Mouse (Mus musculus) stomach, adult 2 months (tissue): ENCODE measurements around the gene Olfr141. TPM values are rescaled to one million over a fixed set of nuclear protein-coding genes. Genes with fewer than 3 reads are reported as not detected.

Experiments
- polyA plus RNA-seq: library from polyadenylated mRNA; depleted of rRNA; stranded (reverse); fragments of >200 nt; gene quantifications from 2 replicates; pipeline ENCODE4 v1.2.3, GENCODE M21; 2012; rRNA removed

Gene Olfr141
- polyA plus RNA-seq, result not detected in 2 replicates

GRCm38 (mm10) chr2:86809918-86810317 lies at the start of gene Olfr141:
TSS of gene Olfr141 (minus strand) at chr2:86810018.

GRCm38 (mm10) chr2:86851596-86851995 lies 41.8 kb upstream of the Olfr141 start, which contains the start of gene Olfr1095:
TSS of gene Olfr1095 (minus strand) at chr2:86851696.

GRCm38 (mm10) chr2:86824363-86824762 lies 14.5 kb upstream of the Olfr141 start, which contains the start of gene Olfr1094:
TSS of gene Olfr1094 (plus strand) at chr2:86824663.

GRCm38 (mm10) chr2:86782179-86782578 lies 27.6 kb downstream of the Olfr141 start, which contains the start of gene Olfr1093:
TSS of gene Olfr1093 (plus strand) at chr2:86782479.

GRCm38 (mm10) chr2:86758893-86759292 lies 50.9 kb downstream of the Olfr141 start, which contains the start of gene Olfr1090:
TSS of gene Olfr1090 (minus strand) at chr2:86758993.

Other genes with a start within 250 kb of the Olfr141 start
- gene Olfr1082, start 211.1 kb downstream of the Olfr141 start, polyA plus RNA-seq, result not detected in 2 replicates
- gene Olfr1084, start 170.3 kb downstream of the Olfr141 start, polyA plus RNA-seq, result not detected in 2 replicates
- gene Olfr1085, start 148.0 kb downstream of the Olfr141 start, polyA plus RNA-seq, result not detected in 2 replicates
- not detected in 2 replicates for gene Olfr1086, start 129.9 kb downstream of the Olfr141 start, polyA plus RNA-seq
- gene Olfr1087, start 111.6 kb downstream of the Olfr141 start, polyA plus RNA-seq, result not detected in 2 replicates
- not detected in 2 replicates for gene Olfr1089, start 76.3 kb downstream of the Olfr141 start, polyA plus RNA-seq
- gene Olfr1090, start 51.0 kb downstream of the Olfr141 start, polyA plus RNA-seq, result not detected in 2 replicates
- gene Olfr1093, start 27.5 kb downstream of the Olfr141 start, polyA plus RNA-seq, result not detected in 2 replicates
- not detected in 2 replicates for gene Olfr1094, start 14.6 kb upstream of the Olfr141 start, polyA plus RNA-seq
- gene Olfr1095, start 41.7 kb upstream of the Olfr141 start, polyA plus RNA-seq, result not detected in 2 replicates
- gene Gm13723, start 64.8 kb upstream of the Olfr141 start, polyA plus RNA-seq, result not detected in 2 replicates
- not detected in 2 replicates for gene Olfr1097, start 82.2 kb upstream of the Olfr141 start, polyA plus RNA-seq
- not detected in 2 replicates for gene Olfr1098, start 114.5 kb upstream of the Olfr141 start, polyA plus RNA-seq
- not detected in 2 replicates for gene Olfr1099, start 150.7 kb upstream of the Olfr141 start, polyA plus RNA-seq
- not detected in 2 replicates for gene Olfr1100, start 169.9 kb upstream of the Olfr141 start, polyA plus RNA-seq
- not detected in 2 replicates for gene Olfr1101, start 181.2 kb upstream of the Olfr141 start, polyA plus RNA-seq
- not detected in 2 replicates for gene Olfr1102, start 188.4 kb upstream of the Olfr141 start, polyA plus RNA-seq
- gene Olfr1104, start 217.1 kb upstream of the Olfr141 start, polyA plus RNA-seq, result not detected in 2 replicates
- gene Olfr1105, start 226.5 kb upstream of the Olfr141 start, polyA plus RNA-seq, result not detected in 2 replicates
- gene Olfr1106, start 242.3 kb upstream of the Olfr141 start, polyA plus RNA-seq, result not detected in 2 replicates